8 mouse cellular contexts compared by ENCODE assay signal in genomic region chr16:31570311-31571139, GRCm38 (mm10).
A peak's percentile ranks its signal among the peaks of the same experiment; 100 is the strongest.
DNase-seq lines count a peak whose midpoint lies in the region; ATAC-seq and TF ChIP-seq lines count a peak whose summit lies in the region.
"Had no signal": no experiment of that assay in that cellular context is flagged by ENCODE, and none has a peak within 500 bp of the region (broad histone marks: within the 10 kb centered on the region; RNA-seq: fewer than 3 reads in every experiment).

No protein-coding gene starts in this region.

- H3K4me3 ChIP-seq in embryonic facial prominence, embryonic 10.5 days = no peak overlapping the region
- no peak overlapping the region for H3K4me3 ChIP-seq in lung, postnatal 0 days (ENCODE audit: low read depth, low read length)
- H3K4me3 ChIP-seq: liver, embryonic 13.5 days had no signal

- ATAC-seq in megakaryocyte, adult 5-6 weeks (ENCODE audit: poor library complexity, severe bottlenecking) = peak; percentile 69
- no peak; the same call in 1 of the 2 replicates for ATAC-seq in lung, postnatal 0 days

- H3K9me3 ChIP-seq in embryonic facial prominence, embryonic 10.5 days = no peaks in the 10 kb centered on the region
- no peaks in the 10 kb centered on the region for H3K9me3 ChIP-seq in lung, postnatal 0 days (ENCODE audit: low read length)
- H3K9me3 ChIP-seq: liver, embryonic 13.5 days had no signal

- peak; percentile 33 to 39 for DNase-seq in left cerebral cortex, adult 9 months (ENCODE audit: low spot score in 2 of 2)
- DNase-seq in left cerebral cortex, adult 11 months (ENCODE audit: low spot score) = no peak
- DNase-seq in adipocyte (ENCODE audit: low spot score) = peak; percentile 64
- DNase-seq in cerebellum, adult 11-12 months = peak; percentile 84
- DNase-seq in embryonic facial prominence, embryonic 10.5 days (ENCODE audit: low spot score) = no peak
- DNase-seq in lung, postnatal 0 days (ENCODE audit: low spot score) = no peak
- DNase-seq: liver, embryonic 13.5 days had no signal

- H3K36me3 ChIP-seq in embryonic facial prominence, embryonic 10.5 days (replicated peaks) = no peaks in the 10 kb centered on the region
- no peaks in the 10 kb centered on the region for H3K36me3 ChIP-seq in lung, postnatal 0 days (ENCODE audit: insufficient read depth, low read length)
- H3K36me3 ChIP-seq: liver, embryonic 13.5 days had no signal

- peaks cover 8% of the 10 kb centered on the region for H3K4me1 ChIP-seq in embryonic facial prominence, embryonic 10.5 days
- H3K4me1 ChIP-seq in lung, postnatal 0 days (ENCODE audit: insufficient read depth, low read depth, low read length) = no peaks in the 10 kb centered on the region

- no peaks in the 10 kb centered on the region for H3K27me3 ChIP-seq in embryonic facial prominence, embryonic 10.5 days (replicated peaks; ENCODE audit: low read depth, poor library complexity, severe bottlenecking)
- H3K27me3 ChIP-seq in lung, postnatal 0 days (replicated peaks; ENCODE audit: insufficient read depth, low read length) = no peaks in the 10 kb centered on the region

- no peak overlapping the region for H3K27ac ChIP-seq in embryonic facial prominence, embryonic 10.5 days (replicated peaks)
- H3K27ac ChIP-seq in lung, postnatal 0 days (ENCODE audit: low read length) = no peak overlapping the region
- H3K27ac ChIP-seq: liver, embryonic 13.5 days had no signal

- TF ChIP-seq CTCF in lung, postnatal 0 days (IDR thresholded peaks at IDR 0.05) = no peak

- no peak for TF ChIP-seq EP300 in lung, postnatal 0 days (IDR thresholded peaks at IDR 0.05)

- H3K4me2 ChIP-seq in lung, postnatal 0 days (replicated peaks; ENCODE audit: low read depth, low read length) = no peak overlapping the region
- H3K4me2 ChIP-seq: liver, embryonic 13.5 days had no signal

- WGBS in embryonic facial prominence, embryonic 10.5 days = 90% methylated on average over 20 of the region's 20 CpGs
- 81% methylated on average over 20 of the region's 20 CpGs for WGBS in lung, postnatal 0 days

- H3K9ac ChIP-seq in lung, postnatal 0 days (replicated peaks; ENCODE audit: low read depth) = no peak overlapping the region
- H3K9ac ChIP-seq: liver, embryonic 13.5 days had no signal

Comparison
In these comparisons a context has a peak if more than half of its experiments do, and no peak if none do; other contexts are left out.
1. DNase-seq: peak in left cerebral cortex, adult 9 months (2 of 2), adipocyte (single experiment) and cerebellum, adult 11-12 months (single experiment); none in left cerebral cortex, adult 11 months (single experiment), embryonic facial prominence, embryonic 10.5 days (single experiment) and lung, postnatal 0 days (single experiment).